Mouse (Mus musculus): Measurements from ENCODE around the gene Marveld1.

DNA sequence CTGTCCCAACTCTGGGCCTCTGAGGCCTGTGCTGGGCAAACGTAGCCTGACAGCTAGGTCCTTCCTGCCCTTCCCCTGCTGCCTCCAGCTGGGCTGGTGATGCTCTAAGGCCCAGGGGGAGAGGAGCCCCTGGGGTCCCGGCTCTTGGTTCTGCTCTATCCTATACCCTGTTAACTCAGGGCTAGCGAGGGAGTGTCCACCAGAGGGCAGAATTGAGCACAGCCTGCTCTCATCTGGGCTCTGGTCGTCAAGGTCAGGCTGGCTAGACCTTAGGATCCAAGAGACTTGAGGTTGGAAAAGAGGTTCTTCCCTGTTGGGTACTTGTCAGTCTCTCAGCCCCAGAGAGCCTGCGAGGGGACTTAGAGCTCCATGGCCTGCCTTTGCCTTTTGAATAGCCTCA is 43.3 kb downstream of the Marveld1 start:
- TF ChIP-seq GATA1 (IDR thresholded peaks at IDR 0.05; ENCODE audit: borderline replicate concordance, low read length) (no peak), FLI1 (IDR thresholded peaks at IDR 0.05; ENCODE audit: low read length) (no peak)

Measured in megakaryocyte, embryonic 14.5 days (primary cell).